Mouse (Mus musculus) hindlimb bud, embryonic 11.5 days (tissue): ENCODE results near the gene Kantr.
"Not testable (repeated sequence)": the region's sequence is repeated elsewhere in the genome, so short reads cannot be mapped to it uniquely, and the experiment has no call there.

Experiments used
- DNase-seq: peaks from one replicate; pipeline ENCODE4 v3.0.0-alpha.2; 2012; ENCODE audit warnings: low read depth, low spot score; ENCODE audit errors: extremely low spot score

The Kantr gene

GRCm38 (mm10) chrX:152326996-152327688 is at the start of gene Kantr:
Gene Kantr, minus strand, starts transcription at chrX:152327495.
- peak; percentile 70 for DNase-seq

- peak; percentile 5 for DNase-seq
These were observed 41.3 kb upstream of the Kantr start, which contains the start of gene Gpr173 for GRCm38 (mm10) chrX:152368397-152369273. Gene Gpr173, minus strand, starts transcription at chrX:152368704.

GRCm38 (mm10) chrX:152368054-152368396 is 40.7 kb upstream of the Kantr start:
- DNase-seq = no peak

- DNase-seq = no peak
These were observed 39.1 kb upstream of the Kantr start for GRCm38 (mm10) chrX:152366418-152366817.

- DNase-seq = peak; percentile 44
These were observed 25.4 kb upstream of the Kantr start for GRCm38 (mm10) chrX:152352553-152353153.

GRCm38 (mm10) chrX:152347041-152347440 is 19.7 kb upstream of the Kantr start:
- DNase-seq = no peak

GRCm38 (mm10) chrX:152346587-152346986 is 19.3 kb upstream of the Kantr start:
- no peak for DNase-seq

GRCm38 (mm10) chrX:152342903-152343302 is 15.6 kb upstream of the Kantr start:
- DNase-seq = no peak

GRCm38 (mm10) chrX:152342358-152342901 is 15.1 kb upstream of the Kantr start, which contains the start of gene Tspyl2:
Gene Tspyl2, minus strand, starts transcription at chrX:152342425.
- peak; percentile 63 for DNase-seq

GRCm38 (mm10) chrX:152341496-152341895 is 14.2 kb upstream of the Kantr start:
- DNase-seq = no peak

- DNase-seq = peak; percentile 46
These were observed 9.4 kb upstream of the Kantr start for GRCm38 (mm10) chrX:152336546-152337332.

GRCm38 (mm10) chrX:152336123-152336522 is 8.8 kb upstream of the Kantr start:
- not testable (repeated sequence) for DNase-seq

GRCm38 (mm10) chrX:152329400-152329799 is 2.1 kb upstream of the Kantr start:
- not testable (repeated sequence) for DNase-seq

- no peak for DNase-seq
These were observed 376 bp upstream of the Kantr start for GRCm38 (mm10) chrX:152327689-152328052.

GRCm38 (mm10) chrX:152323584-152323983 is 3.7 kb downstream of the Kantr start:
- DNase-seq = no peak

- no peak for DNase-seq
These were observed 4.5 kb downstream of the Kantr start for GRCm38 (mm10) chrX:152322776-152323175.

- DNase-seq = no peak
These were observed 6.8 kb downstream of the Kantr start for GRCm38 (mm10) chrX:152320535-152320934.

- no peak for DNase-seq
These were observed 19.4 kb downstream of the Kantr start for GRCm38 (mm10) chrX:152307942-152308341.

GRCm38 (mm10) chrX:152307371-152307770 is 19.9 kb downstream of the Kantr start:
- no peak for DNase-seq

GRCm38 (mm10) chrX:152306224-152306623 is 21.1 kb downstream of the Kantr start:
- DNase-seq = no peak

GRCm38 (mm10) chrX:152287026-152287425 is 40.3 kb downstream of the Kantr start:
- not testable (repeated sequence) for DNase-seq
